Mouse (Mus musculus) stomach, postnatal 0 days (tissue): ENCODE data around the gene Hspa12b. TPM values are rescaled to one million over a fixed set of nuclear protein-coding genes. Genes with fewer than 3 reads are reported as not detected.

Experiments used
- ATAC-seq: fragments of 200-750 bp; cut with Nextera tagmentation; 2 replicates; pipeline ENCODE4 v1.8.0; 2017; ENCODE audit not compliant: low FRiP score, low TSS enrichment
- DNase-seq: peaks from one replicate; pipeline ENCODE4 v3.0.0-alpha.2; 2016; ENCODE audit warnings: low spot score
- H3K27ac ChIP-seq: fragments of 300-500 bp; sonication (generic); replicated peaks from 2 replicates; pipeline ENCODE4 v1.5.1; 2014; ENCODE audit warnings: mild to moderate bottlenecking, control low read depth
- H3K27me3 ChIP-seq: fragments of 300-500 bp; sonication (generic); 2 replicates; pipeline ENCODE4 v1.6.1; 2014; ENCODE audit warnings: low read length; ENCODE audit not compliant: control insufficient read depth, insufficient read depth
- H3K36me3 ChIP-seq: fragments of 300-500 bp; sonication (generic); 2 replicates; pipeline ENCODE4 v1.6.1; 2014; ENCODE audit warnings: low read length, mixed read lengths; ENCODE audit not compliant: control insufficient read depth, insufficient read depth
- H3K4me1 ChIP-seq: fragments of 300-500 bp; sonication (generic); replicated peaks from 2 replicates; pipeline ENCODE4 v1.6.1; 2014; ENCODE audit warnings: antibody characterized with exemption; ENCODE audit not compliant: control insufficient read depth, insufficient read depth
- H3K4me2 ChIP-seq: fragments of 300-500 bp; sonication (generic); replicated peaks from 2 replicates; pipeline ENCODE4 v1.6.1; 2014; ENCODE audit warnings: low read depth, mild to moderate bottlenecking, control low read depth, moderate library complexity
- H3K4me3 ChIP-seq: fragments of 300-500 bp; sonication (generic); 2 replicates; pipeline ENCODE4 v1.5.1; 2014; ENCODE audit warnings: low read depth, low read length, control low read depth
- H3K9ac ChIP-seq: fragments of 300-500 bp; sonication (generic); 2 replicates; pipeline ENCODE4 v1.6.1; 2014; ENCODE audit warnings: mild to moderate bottlenecking, low read length, control low read depth, mixed read lengths
- H3K9me3 ChIP-seq: fragments of 300-500 bp; sonication (generic); 2 replicates; pipeline ENCODE4 v1.6.1; 2016; ENCODE audit warnings: low read length; ENCODE audit not compliant: control insufficient read depth
- CTCF ChIP-seq: IDR thresholded peaks from 2 replicates; pipeline ENCODE4 v1.5.1; 2016; ENCODE audit warnings: antibody characterized with exemption, low read depth, mild to moderate bottlenecking, moderate library complexity
- EP300 ChIP-seq: optimal IDR thresholded peaks from 2 replicates; pipeline ENCODE3; 2016; ENCODE audit warnings: antibody characterized with exemption
- WGBS: fragments of 180-500 bp; shearing (Covaris S2); extraction: QIAGEN DNeasy Blood & Tissue Kit; methylation state at CpG from one replicate; pipeline ENCODE4 v1.1.7; 2014; 5-methylcytosine and 5-hydroxymethylcytosine counted together
- polyA plus RNA-seq: library from polyadenylated mRNA; unstranded; fragments of >200 nt; fragmentation: Nextera tagmentation; extraction: Ambion mirVana; gene quantifications from 2 replicates; pipeline ENCODE4 v1.2.1, GENCODE M21; 2015

Hspa12b gene
- polyA plus RNA-seq, 1 experiment from 2014 or later, result 4.2 TPM

DNA sequence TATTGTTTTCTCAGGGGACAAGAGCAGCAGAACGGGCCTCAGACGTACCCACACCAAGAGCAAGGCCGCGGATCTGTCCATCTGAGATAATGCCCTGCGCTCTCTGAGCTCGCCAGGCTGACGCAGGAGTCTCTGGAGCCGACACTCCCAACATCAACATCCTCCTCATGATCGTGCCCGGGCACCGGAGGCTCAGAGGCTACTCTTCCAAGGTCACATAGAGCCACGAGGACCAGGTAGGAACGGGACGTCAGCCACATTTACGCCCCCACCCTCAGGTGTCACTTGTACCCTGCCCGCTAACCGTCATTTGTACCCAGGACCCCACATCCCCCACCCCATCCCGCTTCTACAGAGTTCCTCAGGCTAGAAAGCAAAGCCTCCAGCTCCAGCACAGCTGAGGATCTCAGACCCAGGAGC, 32.4 kb downstream of the Hspa12b start:
- Histone ChIP-seq H3K36me3 (no peaks in the 10 kb centered on the region), H3K4me1 (no peaks in the 10 kb centered on the region), H3K9me3 (no peaks in the 10 kb centered on the region), H3K27me3 (no peaks in the 10 kb centered on the region), H3K4me3 (peak overlapping the region; percentile 63), H3K27ac (peak overlapping the region; percentile 87), H3K9ac (peak overlapping the region; percentile 71), H3K4me2 (peak overlapping the region; percentile 98)
- TF ChIP-seq EP300 (no peak), CTCF (no peak)
- ATAC-seq, result peak; percentile 76
- WGBS, result under 1% methylated on average over 18 of the region's 18 CpGs
- peak; percentile 65 for DNase-seq

DNA sequence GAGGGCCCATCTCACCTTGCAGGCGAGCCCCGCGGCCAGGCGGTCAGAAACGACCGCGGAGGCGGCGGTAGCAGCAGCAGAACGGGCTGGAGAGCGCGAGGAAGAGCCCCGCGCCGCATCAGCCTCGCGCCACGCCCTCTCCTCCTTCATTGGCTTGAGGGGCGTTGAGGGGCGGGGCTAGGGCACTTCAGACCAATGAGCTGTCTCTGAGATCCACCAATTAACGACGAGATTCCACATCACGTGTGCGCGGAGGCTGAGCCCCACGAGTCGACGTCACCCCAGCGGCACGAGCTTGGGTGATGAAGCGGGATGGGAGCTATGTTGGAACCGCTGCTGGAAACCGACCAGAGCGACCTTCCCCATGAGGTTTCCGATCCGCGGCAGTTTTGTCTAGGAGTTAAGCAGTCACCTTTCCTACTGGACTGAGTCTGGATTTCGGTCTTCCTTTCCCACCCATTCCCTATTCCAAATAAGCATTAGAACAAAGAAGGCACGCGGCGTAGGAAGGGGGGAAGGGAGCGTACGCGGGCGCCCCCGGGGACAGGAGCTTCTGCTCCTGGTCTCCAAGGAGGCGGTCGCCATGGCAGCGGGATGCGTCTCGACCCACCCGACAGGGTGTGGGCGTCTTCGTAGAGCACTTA, 33.0 kb downstream of the Hspa12b start, which contains the start of gene 1700037H04Rik:
Gene 1700037H04Rik (minus strand): TSS at position 144 of the 644 bp plus-strand sequence.
- under 1% methylated on average over 54 of the region's 54 CpGs for WGBS
- TF ChIP-seq EP300 (no peak), CTCF (no peak)
- Histone ChIP-seq H3K4me3 (peak within 1 kb of the TSS; percentile 63), H3K27me3 (no peaks in the 10 kb centered on the region), H3K27ac (peak within 1 kb of the TSS; percentile 87), H3K4me2 (peak within 1 kb of the TSS; percentile 98), H3K4me1 (no peaks in the 10 kb centered on the region), H3K36me3 (no peaks in the 10 kb centered on the region), H3K9me3 (0 out of 2 replicates have a peak, but pooled peaks cover 1% of the 10 kb centered on the region), H3K9ac (peak within 1 kb of the TSS; percentile 71)
- DNase-seq (peak; percentile 97), ATAC-seq (peak; percentile 97)

DNA sequence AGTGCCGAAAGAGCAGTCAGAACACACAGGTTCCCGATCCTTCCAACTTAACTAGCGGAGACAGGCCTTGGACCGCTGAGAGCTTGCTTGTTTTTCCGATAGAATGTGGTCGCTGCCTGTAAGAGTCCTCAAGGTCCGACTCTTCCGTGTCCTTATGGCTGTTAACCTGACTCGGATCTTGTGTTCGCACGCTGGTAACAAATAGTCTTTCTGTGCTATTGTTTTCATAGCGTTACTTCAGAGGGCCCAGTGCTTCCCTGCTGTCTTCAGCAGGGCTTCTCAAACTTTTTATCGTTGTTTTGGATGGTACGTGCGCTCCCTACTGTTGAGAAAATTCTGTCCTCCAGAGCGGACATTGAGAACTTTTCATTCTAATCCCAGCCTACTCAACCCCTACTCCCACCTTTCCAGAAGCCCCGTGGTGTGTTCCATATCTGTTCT, 33.6 kb downstream of the Hspa12b start:
- no peak for ATAC-seq
- H3K4me3 ChIP-seq, result peak overlapping the region; percentile 63

DNA sequence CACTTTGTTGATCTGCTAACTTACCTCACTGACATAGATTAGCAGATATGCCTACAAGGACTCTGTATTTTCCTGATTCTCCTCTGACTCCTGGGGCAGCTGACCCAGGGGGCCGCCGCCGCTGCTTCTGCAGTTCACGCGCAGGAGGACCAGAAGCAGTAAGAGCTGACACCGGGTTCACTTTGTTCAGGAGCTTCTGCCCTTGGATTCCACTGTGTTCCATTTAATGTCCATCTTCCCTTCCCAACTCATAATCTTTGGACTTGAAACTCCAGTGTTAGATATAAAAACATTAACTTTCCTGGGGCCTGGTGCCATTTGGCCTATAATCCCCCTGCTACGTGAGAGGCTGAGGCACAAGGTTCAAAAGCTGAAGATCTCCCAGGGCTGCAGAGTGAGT, 36.8 kb downstream of the Hspa12b start:
- no peaks in the 10 kb centered on the region for H3K4me1 ChIP-seq
- H3K9ac ChIP-seq, result no peak overlapping the region
- no peak overlapping the region for H3K27ac ChIP-seq
- TF ChIP-seq EP300, result no peak
- no peak for TF ChIP-seq CTCF
- no peaks in the 10 kb centered on the region for H3K27me3 ChIP-seq
- 74% methylated on average over 7 of the region's 7 CpGs for WGBS
- no peaks in the 10 kb centered on the region for H3K36me3 ChIP-seq
- no peak overlapping the region for H3K4me2 ChIP-seq
- DNase-seq (no peak), ATAC-seq (no peak)
- no peak overlapping the region for H3K4me3 ChIP-seq
- H3K9me3 ChIP-seq, result 0 out of 2 replicates have a peak, but pooled peaks cover 3% of the 10 kb centered on the region

More for the DNA sequence above, 33.6 kb downstream of the Hspa12b start:
- Histone ChIP-seq H3K9me3 (0 out of 2 replicates have a peak, but pooled peaks cover 3% of the 10 kb centered on the region), H3K27ac (peak overlapping the region; percentile 87), H3K4me2 (peak overlapping the region; percentile 98), H3K27me3 (no peaks in the 10 kb centered on the region), H3K9ac (peak overlapping the region; percentile 67), H3K36me3 (no peaks in the 10 kb centered on the region), H3K4me1 (no peaks in the 10 kb centered on the region)
- TF ChIP-seq EP300 (no peak), CTCF (peak; percentile 69)
- WGBS, result under 1% methylated on average over 17 of the region's 17 CpGs
- DNase-seq, result no peak

DNA sequence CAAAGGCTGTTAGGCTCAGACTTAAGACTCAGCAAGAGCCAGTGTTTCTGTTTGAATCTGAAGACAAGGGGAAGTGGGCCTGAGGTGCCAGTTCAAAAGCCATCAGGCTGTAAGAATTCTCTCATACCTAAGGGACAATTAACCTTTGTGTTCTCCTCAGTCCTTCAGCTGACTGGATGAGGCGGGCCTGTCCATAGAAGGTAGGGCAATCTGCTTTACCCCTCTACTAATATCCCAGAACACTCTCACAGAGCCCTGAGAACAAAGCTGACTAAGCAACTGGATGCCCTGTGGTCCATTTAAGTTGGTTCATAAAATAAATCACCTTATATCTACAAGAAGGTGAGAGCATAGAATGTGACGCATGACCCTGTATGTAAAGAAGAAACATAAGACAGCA, 39.1 kb downstream of the Hspa12b start:
- Histone ChIP-seq H3K9me3 (0 out of 2 replicates have a peak, but pooled peaks cover 3% of the 10 kb centered on the region), H3K9ac (no peak overlapping the region), H3K27me3 (no peaks in the 10 kb centered on the region), H3K36me3 (no peaks in the 10 kb centered on the region), H3K4me1 (no peaks in the 10 kb centered on the region), H3K4me3 (no peak overlapping the region), H3K27ac (no peak overlapping the region), H3K4me2 (no peak overlapping the region)
- TF ChIP-seq EP300 (no peak), CTCF (no peak)
- DNase-seq, result no peak
- ATAC-seq, result no peak
- WGBS, result 88% methylated on average over 2 of the region's 2 CpGs

DNA sequence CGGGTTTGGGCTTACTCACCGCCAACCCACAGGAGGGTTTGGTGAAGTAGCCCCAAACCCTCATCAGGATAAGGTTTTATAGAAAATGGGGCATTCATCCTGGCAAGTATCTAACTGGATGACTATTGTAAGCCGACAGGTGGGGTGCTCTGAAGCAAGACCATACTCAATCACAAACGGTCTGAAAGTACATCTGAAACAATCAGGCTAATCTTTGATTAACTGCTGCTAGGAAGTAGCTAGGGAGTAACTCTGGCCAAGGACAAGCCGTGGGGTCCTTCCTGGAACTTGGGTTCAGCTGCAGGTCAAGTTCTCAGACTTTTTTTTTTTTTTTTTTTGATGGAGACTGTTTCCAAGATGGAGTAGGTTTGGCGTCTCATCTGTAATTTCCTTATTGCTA, 40.9 kb downstream of the Hspa12b start:
- DNase-seq (no peak), ATAC-seq (no peak)
- Histone ChIP-seq H3K36me3 (0 out of 2 replicates have a peak, but pooled peaks cover 2% of the 10 kb centered on the region), H3K4me1 (no peaks in the 10 kb centered on the region), H3K27ac (no peak overlapping the region), H3K9me3 (0 out of 2 replicates have a peak, but pooled peaks cover 3% of the 10 kb centered on the region), H3K9ac (no peak overlapping the region), H3K4me2 (no peak overlapping the region), H3K4me3 (no peak overlapping the region), H3K27me3 (no peaks in the 10 kb centered on the region)
- 68% methylated on average over 6 of the region's 6 CpGs for WGBS
- no peak for TF ChIP-seq CTCF
- no peak for TF ChIP-seq EP300
